Mouse (Mus musculus) left cerebral cortex, adult 9 months (tissue): ENCODE data around the gene S1pr1.
A peak's percentile ranks its signal among the peaks of the same experiment; 100 is the strongest.

Experiments
- DNase-seq, 2 experiments: peaks; one replicate each; pipeline ENCODE4 v3.0.0; 2022; ENCODE audit warnings: low spot score in 2 of 2

The S1pr1 gene

DNA sequence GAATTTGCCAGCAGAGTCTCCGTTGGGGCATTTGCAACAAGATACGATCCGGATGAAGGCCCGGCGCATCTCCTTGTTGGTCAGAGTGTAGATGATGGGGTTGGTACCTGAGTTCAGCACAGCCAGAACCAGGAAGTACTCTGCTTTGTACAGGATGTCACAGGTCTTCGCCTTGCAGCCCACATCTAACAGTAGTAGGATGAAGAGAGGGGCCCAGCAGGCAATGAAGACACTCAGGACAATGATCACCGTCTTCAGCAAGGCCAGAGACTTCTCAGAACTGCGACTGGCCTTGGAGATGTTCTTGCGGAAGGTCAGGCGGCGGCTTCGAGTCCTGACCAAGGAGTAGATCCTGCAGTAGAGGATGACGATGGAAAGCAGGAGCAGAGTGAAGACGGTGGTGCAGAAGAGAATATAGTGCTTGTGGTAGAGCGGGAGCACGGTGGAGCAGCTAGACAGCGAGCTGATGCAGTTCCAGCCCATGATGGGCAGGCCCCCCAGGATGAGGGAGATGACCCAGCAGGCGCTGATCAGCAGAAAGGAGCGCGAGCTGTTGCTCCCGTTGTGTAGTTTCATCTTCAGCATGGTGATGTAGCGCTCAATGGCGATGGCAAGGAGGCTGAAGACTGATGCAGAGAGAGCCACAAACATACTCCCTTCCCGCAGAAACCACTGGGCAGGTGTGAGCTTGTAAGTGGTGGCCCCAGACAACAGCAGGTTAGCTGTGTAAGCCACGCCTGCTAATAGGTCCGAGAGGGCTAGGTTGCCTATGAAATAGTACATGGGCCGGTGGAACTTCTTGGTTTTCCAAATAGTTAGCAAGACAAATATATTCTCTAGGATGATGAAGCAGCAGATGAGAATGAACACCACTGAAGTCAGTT, 2.7 kb downstream of the S1pr1 start:
- no peak for DNase-seq

DNA sequence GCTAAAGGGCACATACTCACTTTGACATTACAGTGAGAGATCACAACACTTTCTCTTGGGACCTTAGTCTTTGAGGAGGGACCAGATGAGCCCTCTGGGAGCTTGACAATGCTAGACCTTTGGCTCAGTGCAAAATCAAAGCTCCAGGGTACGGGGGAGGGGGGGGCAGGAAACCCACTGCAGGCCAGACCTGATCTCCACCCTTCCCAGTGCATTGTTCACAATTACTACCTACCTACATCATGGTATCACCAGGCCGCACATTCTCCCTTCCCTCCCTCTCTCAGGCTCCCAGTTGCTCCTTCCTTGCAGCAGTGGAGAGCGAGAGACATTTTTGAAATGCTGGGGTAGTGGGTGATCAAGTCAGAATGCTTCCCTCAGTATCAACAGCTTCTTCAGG, 3.5 kb downstream of the S1pr1 start:
- no peak for DNase-seq

DNA sequence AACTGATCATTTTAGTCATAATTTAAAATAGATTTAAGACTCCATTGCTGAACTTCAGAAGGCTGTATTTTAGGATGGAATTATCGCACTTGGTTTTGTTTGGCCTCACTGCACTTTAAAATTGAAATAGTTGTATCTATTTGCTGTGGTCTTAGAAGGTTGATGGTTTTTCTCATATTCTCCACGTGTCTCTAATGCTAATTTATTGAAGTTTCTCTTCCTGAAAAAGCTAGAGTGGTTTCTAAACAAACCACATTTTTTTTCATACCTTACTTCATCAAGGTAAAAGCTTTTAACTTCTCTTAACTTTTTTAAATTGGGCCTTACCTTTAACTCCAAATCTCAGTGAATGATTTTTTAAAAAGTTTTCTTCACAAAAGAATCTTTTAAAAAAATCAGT, 4.8 kb downstream of the S1pr1 start:
- DNase-seq = no peak

GRCm38 (mm10) chr3:115709118-115709574, 5.7 kb downstream of the S1pr1 start:
- DNase-seq = no peak

DNA sequence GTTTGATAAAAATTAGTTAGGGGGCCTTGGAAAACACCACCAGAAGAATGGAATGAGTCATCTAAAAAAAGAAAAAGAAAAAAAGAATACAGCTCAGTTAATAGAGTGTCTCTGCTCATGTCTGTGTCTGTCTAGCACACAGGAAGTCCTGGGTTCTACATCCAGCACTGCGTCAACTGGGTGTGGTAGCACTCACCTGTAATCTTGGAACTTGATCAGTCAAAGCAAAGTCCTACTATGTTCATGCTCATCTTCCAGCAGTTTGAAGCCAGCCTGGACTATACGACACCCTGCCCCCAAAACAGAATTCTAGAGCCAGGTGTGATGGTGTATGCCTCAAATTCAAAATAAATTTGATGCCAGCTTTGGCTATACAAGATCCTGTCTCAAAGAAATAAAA, 8.1 kb downstream of the S1pr1 start:
- DNase-seq = no peak

GRCm38 (mm10) chr3:115704254-115704908, 10.5 kb downstream of the S1pr1 start:
- DNase-seq = no peak

GRCm38 (mm10) chr3:115703720-115704119, 11.2 kb downstream of the S1pr1 start:
- DNase-seq = no peak

DNA sequence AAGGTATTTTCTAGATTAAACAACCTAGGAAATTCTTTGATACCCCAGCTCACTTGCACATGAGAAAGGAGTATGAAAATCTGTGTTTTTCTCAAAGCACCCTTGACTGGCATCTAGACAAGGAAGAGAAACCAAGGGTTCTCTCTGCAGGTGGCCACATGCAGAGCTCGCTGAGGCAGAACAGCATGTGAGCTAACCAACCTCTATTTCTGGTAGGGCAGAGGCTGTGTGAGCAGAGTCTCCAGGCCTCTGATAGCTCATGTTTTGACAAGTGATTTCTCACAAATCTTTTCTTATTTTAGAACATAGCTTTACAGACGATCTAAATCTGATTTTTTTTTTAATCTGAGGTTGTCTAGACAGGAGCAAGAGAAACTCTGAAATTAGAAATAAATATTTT, 12.8 kb downstream of the S1pr1 start:
- DNase-seq = no peak

- no peak for DNase-seq
Measured at GRCm38 (mm10) chr3:115695194-115695891, 19.5 kb downstream of the S1pr1 start.

DNA sequence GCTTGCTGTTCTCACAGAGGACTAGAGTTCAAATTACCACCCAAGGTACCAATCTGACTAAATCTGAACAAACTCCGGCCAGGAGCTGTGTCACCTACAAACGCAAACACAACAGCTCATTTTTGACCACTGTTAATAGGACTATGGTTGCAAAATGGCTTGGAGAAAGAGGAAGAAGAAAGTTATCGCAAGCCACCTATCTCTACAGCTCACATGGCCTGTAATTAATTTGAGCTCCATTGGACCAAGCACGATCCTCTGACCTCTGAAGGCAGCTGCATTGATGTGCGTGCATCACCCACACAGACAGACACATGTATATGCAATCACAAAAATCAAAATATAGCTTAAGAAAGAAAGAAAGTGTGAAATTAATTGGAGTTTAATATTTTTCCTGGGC, 20.7 kb downstream of the S1pr1 start:
- DNase-seq = no peak

DNA sequence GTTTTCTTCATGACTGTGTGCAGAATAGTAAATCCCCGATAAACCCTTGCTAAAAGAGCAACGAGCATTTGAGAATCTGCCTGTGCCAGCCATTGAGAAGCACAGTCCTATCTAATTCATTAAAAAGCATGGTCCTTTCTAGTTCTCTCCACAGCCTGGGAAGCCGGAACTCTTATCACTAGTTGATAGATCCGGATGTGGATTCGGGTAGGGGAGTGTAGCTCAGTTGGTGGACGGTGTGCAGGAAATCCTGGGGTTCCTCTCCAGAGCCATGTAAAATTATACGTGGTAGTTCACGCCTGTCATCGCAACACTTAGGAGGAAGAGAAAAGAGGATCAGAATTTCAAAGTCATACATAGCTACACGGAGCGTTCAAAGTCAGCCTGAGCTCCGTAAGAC, 21.5 kb downstream of the S1pr1 start:
- no peak for DNase-seq

- no peak for DNase-seq
Measured at GRCm38 (mm10) chr3:115692857-115693256, 22.0 kb downstream of the S1pr1 start.

- no peak for DNase-seq
Measured at GRCm38 (mm10) chr3:115692384-115692783, 22.5 kb downstream of the S1pr1 start.

DNA sequence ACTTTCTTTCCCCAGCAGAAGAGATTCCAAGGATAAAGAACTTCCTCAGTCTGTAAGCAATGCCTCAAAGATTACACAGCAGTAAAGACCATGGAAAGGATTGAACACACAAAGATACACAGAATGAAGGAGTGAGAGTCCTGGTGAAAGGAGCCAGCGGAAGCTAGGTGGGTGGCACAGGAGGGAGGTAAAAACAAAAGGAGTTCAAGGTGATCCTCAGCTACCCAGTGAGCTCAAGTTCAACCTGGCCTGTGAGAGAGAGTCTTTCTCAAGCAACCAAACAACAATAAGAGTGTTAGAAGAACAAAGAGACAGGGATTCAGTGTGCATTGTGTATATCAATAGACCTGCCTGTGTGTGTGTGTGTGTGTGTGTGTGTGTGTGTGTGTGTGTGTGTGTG, 25.0 kb downstream of the S1pr1 start:
- no peak for DNase-seq

DNA sequence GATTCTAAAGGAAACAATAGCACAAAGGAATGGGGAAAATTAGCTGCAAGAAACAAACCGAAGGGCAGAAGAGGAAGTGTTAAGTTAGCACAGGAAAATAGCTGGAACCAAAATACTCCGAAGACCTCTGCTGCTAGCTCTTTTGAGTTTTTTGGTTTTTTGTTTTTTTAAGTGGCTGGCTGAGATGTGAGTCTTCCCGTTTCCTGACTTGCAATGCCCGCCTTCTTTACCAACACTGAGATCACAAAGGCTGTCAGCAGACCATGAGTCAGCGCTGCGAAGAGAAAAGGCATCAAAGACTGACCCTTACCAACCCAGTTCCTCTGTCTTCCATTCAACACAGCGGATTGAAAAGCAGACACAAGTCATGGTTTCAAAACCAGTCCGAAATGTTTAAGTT, 25.5 kb downstream of the S1pr1 start:
- peak in 1 of 2 experiments; percentile 34 for DNase-seq

GRCm38 (mm10) chr3:115687821-115688220, 27.1 kb downstream of the S1pr1 start:
- DNase-seq = no peak

GRCm38 (mm10) chr3:115682328-115683088, 32.4 kb downstream of the S1pr1 start:
- DNase-seq = no peak

GRCm38 (mm10) chr3:115681184-115681583, 33.7 kb downstream of the S1pr1 start:
- no peak for DNase-seq

DNA sequence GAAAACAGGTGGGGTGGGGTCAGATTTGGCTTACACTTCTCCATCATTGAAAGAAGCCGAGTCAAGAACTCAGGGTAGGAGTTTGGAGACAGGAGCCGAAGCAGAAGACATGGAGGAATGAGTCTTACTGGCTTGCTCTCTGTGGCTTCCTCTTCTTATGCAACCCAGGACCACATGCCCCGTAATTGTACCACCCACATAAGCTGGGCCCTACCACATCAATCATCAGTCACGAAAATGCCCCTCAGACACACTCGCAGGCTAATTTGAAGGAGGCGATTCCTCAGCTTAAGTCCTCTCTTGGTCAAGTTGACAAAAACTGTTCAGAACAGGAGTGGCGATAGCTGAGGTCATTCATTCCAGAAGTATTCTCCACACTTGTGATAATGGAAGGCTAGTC, 35.9 kb downstream of the S1pr1 start:
- no peak for DNase-seq

GRCm38 (mm10) chr3:115675546-115676535, 39.0 kb downstream of the S1pr1 start:
- DNase-seq = no peak

GRCm38 (mm10) chr3:115674665-115675064, 40.2 kb downstream of the S1pr1 start:
- DNase-seq = no peak
